Mouse (Mus musculus): ENCODE data around the gene 4930486L24Rik. TPM values are rescaled to one million over a fixed set of nuclear protein-coding genes. Genes with fewer than 3 reads are reported as not detected.

Gene 4930486L24Rik
- polyA plus RNA-seq, 1 experiment from 2014 or later = not detected

Other genes starting within 250 kb of the 4930486L24Rik start
- not detected in 2 replicates for gene BC051665, start 78.1 kb downstream of the 4930486L24Rik start, polyA plus RNA-seq (2014; fragmentation: Nextera tagmentation; extraction: Ambion mirVana)
- gene Ctsll3, start 61.6 kb downstream of the 4930486L24Rik start, polyA plus RNA-seq (2014; fragmentation: Nextera tagmentation; extraction: Ambion mirVana) = 0.58 TPM in 1 of 2 replicates, not detected in the other
- 0.51 and 0.54 TPM in 2 replicates for gene Gm49392, start 32.4 kb upstream of the 4930486L24Rik start, polyA plus RNA-seq (2014; fragmentation: Nextera tagmentation; extraction: Ambion mirVana)
- 4.8 and 5.9 TPM in 2 replicates for gene Ctla2b, start 33.0 kb upstream of the 4930486L24Rik start, polyA plus RNA-seq (2014; fragmentation: Nextera tagmentation; extraction: Ambion mirVana)
- gene Tpbpb, start 40.4 kb upstream of the 4930486L24Rik start, polyA plus RNA-seq (2014; fragmentation: Nextera tagmentation; extraction: Ambion mirVana) = not detected in 2 replicates
- not detected in 2 replicates for gene Gm49393, start 71.1 kb upstream of the 4930486L24Rik start, polyA plus RNA-seq (2014; fragmentation: Nextera tagmentation; extraction: Ambion mirVana)
- 2.5 and 3.1 TPM in 2 replicates for gene Gm49391, start 72.1 kb upstream of the 4930486L24Rik start, polyA plus RNA-seq (2014; fragmentation: Nextera tagmentation; extraction: Ambion mirVana)
- 34.8 and 38.2 TPM in 2 replicates for gene Ctla2a, start 72.2 kb upstream of the 4930486L24Rik start, polyA plus RNA-seq (2014; fragmentation: Nextera tagmentation; extraction: Ambion mirVana)
- gene Tpbpa, start 77.5 kb upstream of the 4930486L24Rik start, polyA plus RNA-seq (2014; fragmentation: Nextera tagmentation; extraction: Ambion mirVana) = not detected in 2 replicates
- gene Ctsj, start 141.5 kb upstream of the 4930486L24Rik start, polyA plus RNA-seq (2014; fragmentation: Nextera tagmentation; extraction: Ambion mirVana) = not detected in 2 replicates
- gene Ctsq, start 176.2 kb upstream of the 4930486L24Rik start, polyA plus RNA-seq (2014; fragmentation: Nextera tagmentation; extraction: Ambion mirVana) = not detected in 2 replicates

All from embryonic facial prominence, embryonic 14.5 days (tissue).